Mouse (Mus musculus) hindbrain, embryonic 10.5 days (tissue): ENCODE data around the gene Gtsf1. TPM values are rescaled to one million over a fixed set of nuclear protein-coding genes. Genes with fewer than 3 reads are reported as not detected.

ENCODE experiments used
- DNase-seq: peaks from one replicate; pipeline ENCODE4 v3.0.0-alpha.2; 2017; ENCODE audit warnings: low spot score
- H3K27ac ChIP-seq: fragments of 300-500 bp; sonication (generic); 2 replicates; pipeline ENCODE4 v1.5.1; 2016; ENCODE audit warnings: mild to moderate bottlenecking, moderate library complexity
- H3K27me3 ChIP-seq: fragments of 300-500 bp; sonication (generic); 2 replicates; pipeline ENCODE4 v1.6.1; 2016; ENCODE audit warnings: mild to moderate bottlenecking; ENCODE audit not compliant: poor library complexity, insufficient read depth, severe bottlenecking
- H3K36me3 ChIP-seq: fragments of 300-500 bp; sonication (generic); 2 replicates; pipeline ENCODE4 v1.6.1; 2016; ENCODE audit warnings: mild to moderate bottlenecking, moderate library complexity
- H3K4me1 ChIP-seq: fragments of 300-500 bp; sonication (generic); replicated peaks from 2 replicates; pipeline ENCODE4 v1.6.1; 2016; ENCODE audit warnings: mild to moderate bottlenecking
- H3K4me3 ChIP-seq: fragments of 300-500 bp; sonication (generic); 2 replicates; pipeline ENCODE4 v1.5.1; 2016; ENCODE audit warnings: mild to moderate bottlenecking, moderate library complexity
- H3K9me3 ChIP-seq: fragments of 300-500 bp; sonication (generic); 2 replicates; pipeline ENCODE4 v1.6.1; 2016; ENCODE audit warnings: mild to moderate bottlenecking, moderate library complexity
- WGBS: fragments of 180-500 bp; shearing (Covaris S2); methylation state at CpG from one replicate; pipeline ENCODE4 v1.1.7; 2016; 5-methylcytosine and 5-hydroxymethylcytosine counted together
- polyA plus RNA-seq: library from polyadenylated mRNA; unstranded; fragments of >200 nt; fragmentation: Nextera tagmentation; extraction: Ambion mirVana; gene quantifications from 2 replicates; pipeline ENCODE4 v1.2.1, GENCODE M21; 2016

Gene Gtsf1
- polyA plus RNA-seq, 1 experiment from 2014 or later: not detected

GRCm38 (mm10) chr15:103401361-103401760 is 28.9 kb downstream of the Gtsf1 start:
- Histone ChIP-seq H3K36me3 (no peaks in the 10 kb centered on the region), H3K27me3 (no peaks in the 10 kb centered on the region), H3K9me3 (no peaks in the 10 kb centered on the region)

GRCm38 (mm10) chr15:103393577-103393976 is 36.7 kb downstream of the Gtsf1 start:
- H3K36me3 ChIP-seq: no peaks in the 10 kb centered on the region
- H3K9me3 ChIP-seq: no peaks in the 10 kb centered on the region
- H3K4me3 ChIP-seq: no peak overlapping the region
- no peaks in the 10 kb centered on the region for H3K27me3 ChIP-seq
- no peak for DNase-seq
- H3K27ac ChIP-seq: no peak overlapping the region
- no peaks in the 10 kb centered on the region for H3K4me1 ChIP-seq

More at GRCm38 (mm10) chr15:103401361-103401760, 28.9 kb downstream of the Gtsf1 start:
- H3K4me1 ChIP-seq: no peaks in the 10 kb centered on the region
- 91% methylated on average over 5 of the region's 5 CpGs for WGBS
- no peak overlapping the region for H3K27ac ChIP-seq
- H3K4me3 ChIP-seq: no peak overlapping the region
- no peak for DNase-seq

GRCm38 (mm10) chr15:103388556-103389145 is 41.6 kb downstream of the Gtsf1 start:
- no peak for DNase-seq
- 60% methylated on average over 4 of the region's 4 CpGs for WGBS

GRCm38 (mm10) chr15:103383771-103384488 is 46.3 kb downstream of the Gtsf1 start:
- H3K4me1 ChIP-seq: peaks cover 15% of the 10 kb centered on the region
- no peaks in the 10 kb centered on the region for H3K36me3 ChIP-seq
- no peak for DNase-seq
- no peak overlapping the region for H3K27ac ChIP-seq
- no peak overlapping the region for H3K4me3 ChIP-seq
- no peaks in the 10 kb centered on the region for H3K27me3 ChIP-seq
- 70% methylated on average over 7 of the region's 7 CpGs for WGBS
- no peaks in the 10 kb centered on the region for H3K9me3 ChIP-seq

More at GRCm38 (mm10) chr15:103388556-103389145, 41.6 kb downstream of the Gtsf1 start:
- no peaks in the 10 kb centered on the region for H3K27me3 ChIP-seq
- H3K27ac ChIP-seq: no peak overlapping the region
- H3K36me3 ChIP-seq: no peaks in the 10 kb centered on the region
- no peaks in the 10 kb centered on the region for H3K9me3 ChIP-seq
- no peak overlapping the region for H3K4me3 ChIP-seq
- peaks cover 3% of the 10 kb centered on the region; the same call in 1 of the 2 replicates for H3K4me1 ChIP-seq

- no peak for DNase-seq
- Histone ChIP-seq H3K27ac (no peak overlapping the region), H3K36me3 (no peaks in the 10 kb centered on the region), H3K4me3 (no peak overlapping the region), H3K9me3 (no peaks in the 10 kb centered on the region), H3K27me3 (no peaks in the 10 kb centered on the region), H3K4me1 (peaks cover 25% of the 10 kb centered on the region)
- 36% methylated on average over 5 of the region's 5 CpGs for WGBS
These were observed 47.4 kb downstream of the Gtsf1 start for GRCm38 (mm10) chr15:103382795-103383406.

- no peak overlapping the region for H3K4me3 ChIP-seq
- no peak overlapping the region for H3K27ac ChIP-seq
- no peaks in the 10 kb centered on the region for H3K36me3 ChIP-seq
- H3K9me3 ChIP-seq: no peaks in the 10 kb centered on the region
- 87% methylated on average over 2 of the region's 2 CpGs for WGBS
- H3K27me3 ChIP-seq: no peaks in the 10 kb centered on the region
- DNase-seq: no peak
- H3K4me1 ChIP-seq: peaks cover 27% of the 10 kb centered on the region
These were observed 48.2 kb downstream of the Gtsf1 start for GRCm38 (mm10) chr15:103382075-103382474.

- WGBS: 72% methylated on average over 3 of the region's 3 CpGs
- Histone ChIP-seq H3K4me3 (no peak overlapping the region), H3K9me3 (no peaks in the 10 kb centered on the region), H3K27ac (no peak overlapping the region), H3K36me3 (no peaks in the 10 kb centered on the region), H3K27me3 (no peaks in the 10 kb centered on the region), H3K4me1 (peaks cover 32% of the 10 kb centered on the region)
- no peak for DNase-seq
These were observed 51.5 kb downstream of the Gtsf1 start for GRCm38 (mm10) chr15:103378665-103379356.

- no peak for DNase-seq
- H3K4me3 ChIP-seq: no peak overlapping the region
- H3K36me3 ChIP-seq: no peaks in the 10 kb centered on the region
- H3K9me3 ChIP-seq: no peaks in the 10 kb centered on the region
- peaks cover 24% of the 10 kb centered on the region for H3K4me1 ChIP-seq
- WGBS: 65% methylated on average over 3 of the region's 3 CpGs
- no peaks in the 10 kb centered on the region for H3K27me3 ChIP-seq
- H3K27ac ChIP-seq: peak overlapping the region; percentile 50
These were observed 52.3 kb downstream of the Gtsf1 start for GRCm38 (mm10) chr15:103377752-103378664.

- Histone ChIP-seq H3K27me3 (no peaks in the 10 kb centered on the region), H3K4me1 (peaks cover 18% of the 10 kb centered on the region), H3K9me3 (no peaks in the 10 kb centered on the region), H3K4me3 (no peak overlapping the region), H3K36me3 (no peaks in the 10 kb centered on the region), H3K27ac (peak overlapping the region; percentile 9; the same call in 1 of the 2 replicates)
- whole genome bisulfite sequencing: 69% methylated on average over 8 of the region's 8 CpGs
- DNase-seq: no peak
These were observed 53.4 kb downstream of the Gtsf1 start for GRCm38 (mm10) chr15:103376837-103377269.

- no peaks in the 10 kb centered on the region for H3K27me3 ChIP-seq
These were observed 55.0 kb downstream of the Gtsf1 start for GRCm38 (mm10) chr15:103375112-103375800.

GRCm38 (mm10) chr15:103372461-103372860 is 57.8 kb downstream of the Gtsf1 start:
- DNase-seq: no peak
- Histone ChIP-seq H3K4me3 (no peak overlapping the region), H3K27me3 (0 out of 2 replicates have a peak, but pooled peaks cover 6% of the 10 kb centered on the region), H3K27ac (no peak overlapping the region), H3K4me1 (peaks cover 12% of the 10 kb centered on the region), H3K9me3 (no peaks in the 10 kb centered on the region), H3K36me3 (no peaks in the 10 kb centered on the region)

More at GRCm38 (mm10) chr15:103375112-103375800, 55.0 kb downstream of the Gtsf1 start:
- Histone ChIP-seq H3K36me3 (no peaks in the 10 kb centered on the region), H3K4me3 (no peak overlapping the region), H3K4me1 (peaks cover 20% of the 10 kb centered on the region), H3K27ac (no peak overlapping the region), H3K9me3 (no peaks in the 10 kb centered on the region)
- DNase-seq: no peak
- 84% methylated on average over 4 of the region's 4 CpGs for WGBS
